Mouse (Mus musculus): ENCODE data around the gene Gm8126. TPM values are rescaled to one million over a fixed set of nuclear protein-coding genes. Genes with fewer than 3 reads are reported as not detected.

Gm8126 gene
- not detected in 2 replicates for polyA plus RNA-seq (2015; fragmentation: Nextera tagmentation; extraction: Ambion mirVana)

GRCm38 (mm10) chr14:43258349-43258748 is at the start of gene Gm8126:
TSS of gene Gm8126 (plus strand) at chr14:43258649.

DNA sequence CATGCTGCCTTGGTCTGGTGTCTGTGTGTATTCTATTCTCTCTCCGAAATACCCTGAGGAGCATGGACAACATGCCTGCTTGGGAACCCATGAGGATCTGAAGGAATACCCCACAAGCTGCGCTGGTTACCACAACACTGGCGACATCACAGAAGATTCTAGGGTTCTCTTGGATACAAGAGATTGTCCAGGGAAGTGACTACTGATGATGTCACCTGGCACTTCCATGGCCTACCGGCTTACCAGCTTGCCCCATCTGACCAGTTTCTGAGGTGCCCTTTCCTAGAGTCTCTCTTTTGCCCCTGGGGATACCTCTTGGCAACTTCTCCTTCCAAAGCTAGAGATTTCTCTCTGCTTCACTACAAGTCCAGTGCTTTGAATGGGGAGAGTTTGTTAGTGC is 23.2 kb upstream of the Gm8126 start, which contains the start of gene Gm8122:
Gm8122 (minus strand) TSS at position 101 of the 400 bp plus-strand sequence.

DNA sequence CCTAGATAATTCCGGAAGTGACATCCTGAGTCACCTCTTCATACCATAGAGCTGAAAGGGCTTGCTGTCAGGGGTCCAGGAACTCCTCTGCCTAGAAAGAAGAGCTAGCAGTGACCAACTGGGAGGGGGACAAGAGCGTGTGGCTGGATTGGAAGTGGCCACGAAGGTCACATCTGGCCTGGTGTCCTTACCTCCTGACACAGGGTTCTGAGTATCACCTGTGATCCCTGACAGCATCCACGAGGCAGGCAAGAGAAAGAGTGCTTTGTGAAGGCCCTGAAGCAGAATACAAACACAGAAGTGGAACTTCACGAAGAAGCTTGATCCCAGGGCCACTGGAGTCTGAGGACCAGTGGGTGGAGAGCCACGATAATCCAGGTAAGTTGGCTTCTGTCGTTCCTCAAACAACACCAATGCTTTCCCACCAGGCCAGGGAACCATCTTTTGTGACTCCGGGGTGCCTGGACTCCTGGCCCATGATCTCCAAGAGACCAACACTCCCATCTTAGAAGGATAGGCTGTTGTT is 16.6 kb downstream of the Gm8126 start, which contains the start of gene Gm9732:
Gm9732 (plus strand) TSS at position 51 of the 526 bp plus-strand sequence.

DNA sequence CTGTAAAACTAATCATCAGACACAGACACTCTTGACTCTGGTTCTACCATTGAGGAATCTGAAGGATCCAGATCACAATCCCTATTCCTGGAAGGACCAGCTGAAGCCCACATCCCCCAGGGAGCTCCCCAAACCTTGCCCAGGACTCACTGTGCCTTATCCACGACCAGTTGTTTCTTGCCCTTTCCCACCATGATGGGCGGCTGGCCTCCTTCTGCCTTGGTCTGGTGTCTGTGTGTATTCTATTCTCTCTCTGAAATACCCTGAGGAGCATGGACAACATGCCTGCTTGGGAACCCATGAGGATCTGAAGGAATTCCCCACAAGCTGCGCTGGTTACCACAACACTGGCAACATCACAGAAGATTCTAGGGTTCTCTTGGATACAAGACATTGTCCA is 35.1 kb downstream of the Gm8126 start, which contains the start of gene Gm8127:
Gm8127 (minus strand) TSS at position 330 of the 400 bp plus-strand sequence.

Other genes starting within 250 kb of the Gm8126 start
- not detected in 2 replicates for gene Gm10376, start 243.0 kb upstream of the Gm8126 start, polyA plus RNA-seq (2015; fragmentation: Nextera tagmentation; extraction: Ambion mirVana)
- not detected in 2 replicates for gene Gm8094, start 182.0 kb upstream of the Gm8126 start, polyA plus RNA-seq (2015; fragmentation: Nextera tagmentation; extraction: Ambion mirVana)
- gene Gm8104, start 158.0 kb upstream of the Gm8126 start, polyA plus RNA-seq (2015; fragmentation: Nextera tagmentation; extraction: Ambion mirVana) = not detected in 2 replicates
- gene Gm7233, start 78.8 kb upstream of the Gm8126 start, polyA plus RNA-seq (2015; fragmentation: Nextera tagmentation; extraction: Ambion mirVana) = not detected in 2 replicates
- gene Gm8122, start 23.3 kb upstream of the Gm8126 start, polyA plus RNA-seq (2015; fragmentation: Nextera tagmentation; extraction: Ambion mirVana) = not detected in 2 replicates
- gene Gm9732, start 16.4 kb downstream of the Gm8126 start, polyA plus RNA-seq (2015; fragmentation: Nextera tagmentation; extraction: Ambion mirVana) = not detected in 2 replicates
- not detected in 2 replicates for gene Gm8127, start 35.2 kb downstream of the Gm8126 start, polyA plus RNA-seq (2015; fragmentation: Nextera tagmentation; extraction: Ambion mirVana)
- not detected in 2 replicates for gene 1700001F09Rik, start 89.2 kb downstream of the Gm8126 start, polyA plus RNA-seq (2015; fragmentation: Nextera tagmentation; extraction: Ambion mirVana)
- not detected in 2 replicates for gene Gm8138, start 157.7 kb downstream of the Gm8126 start, polyA plus RNA-seq (2015; fragmentation: Nextera tagmentation; extraction: Ambion mirVana)